Mouse (Mus musculus): ENCODE results near the gene Mogat1.
"Not testable (repeated sequence)": the region's sequence is repeated elsewhere in the genome, so short reads cannot be mapped to it uniquely, and the experiment has no call there.

Mogat1 gene

DNA sequence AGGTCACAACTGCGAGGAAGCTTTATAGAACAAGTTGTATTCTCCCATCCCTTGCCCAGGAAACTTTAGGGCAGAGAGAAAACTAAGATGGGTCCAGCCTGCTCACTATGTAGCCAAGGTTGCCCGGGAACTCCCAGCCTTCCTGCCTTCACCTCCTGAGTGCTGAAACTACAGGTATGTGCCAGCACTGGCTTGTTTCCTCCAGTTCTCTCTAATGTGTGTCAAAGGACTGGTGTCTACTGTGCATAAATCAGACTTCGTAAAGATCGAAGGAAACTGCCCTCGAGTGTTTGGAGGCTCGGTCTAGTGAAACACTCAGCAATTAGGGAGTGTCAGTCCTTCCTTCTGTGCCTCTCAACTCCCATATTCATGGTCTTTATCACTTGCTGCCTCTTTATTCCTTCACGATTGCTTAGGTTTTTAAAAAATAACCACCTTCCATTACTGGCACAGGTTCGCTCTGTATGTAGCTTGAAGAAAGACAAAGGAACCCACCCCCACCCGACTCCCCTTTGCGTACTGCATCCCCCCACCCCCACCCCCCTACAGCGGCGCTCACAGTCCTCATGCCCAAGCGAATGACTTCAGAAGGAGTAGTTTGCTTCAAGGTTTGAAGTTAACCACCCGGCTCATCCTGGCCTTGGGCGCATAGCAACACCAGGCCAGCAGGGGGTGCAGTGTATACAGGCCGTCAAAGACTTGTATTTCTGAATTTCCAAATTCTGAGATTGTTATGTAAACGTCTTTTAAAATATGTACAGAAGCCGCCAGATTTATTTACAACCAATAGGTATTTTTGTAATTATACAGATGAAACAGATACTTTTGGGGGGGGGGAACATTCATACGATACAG is 25.7 kb downstream of the Mogat1 start:
- peak; percentile 52 to 81 for DNase-seq (ENCODE audit: low spot score in 2 of 2)

GRCm38 (mm10) chr1:78537494-78538010 is 26.8 kb downstream of the Mogat1 start:
- peak in 1 of 2 experiments; percentile 21 for DNase-seq (ENCODE audit: low spot score in 2 of 2)

DNA sequence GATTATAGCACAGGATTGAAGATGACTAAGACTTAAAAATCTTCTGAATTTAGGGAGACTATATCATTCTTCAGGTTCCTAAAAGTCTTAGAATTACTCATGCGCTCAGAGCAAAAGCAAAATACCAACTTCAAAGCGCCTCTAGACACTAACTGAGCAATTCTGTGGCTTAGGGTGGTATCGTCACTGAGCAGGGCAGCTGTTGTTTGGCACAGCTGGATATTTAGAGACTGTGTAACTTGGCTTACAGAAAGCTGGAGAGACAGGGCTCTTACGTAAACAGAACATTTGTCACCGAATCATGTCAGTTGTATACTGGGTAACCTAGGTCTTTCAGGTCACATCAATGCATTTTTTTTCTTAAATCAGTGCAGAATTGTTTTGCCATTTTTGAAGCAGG is 27.6 kb downstream of the Mogat1 start:
- no peak for DNase-seq (ENCODE audit: low spot score in 2 of 2)

DNA sequence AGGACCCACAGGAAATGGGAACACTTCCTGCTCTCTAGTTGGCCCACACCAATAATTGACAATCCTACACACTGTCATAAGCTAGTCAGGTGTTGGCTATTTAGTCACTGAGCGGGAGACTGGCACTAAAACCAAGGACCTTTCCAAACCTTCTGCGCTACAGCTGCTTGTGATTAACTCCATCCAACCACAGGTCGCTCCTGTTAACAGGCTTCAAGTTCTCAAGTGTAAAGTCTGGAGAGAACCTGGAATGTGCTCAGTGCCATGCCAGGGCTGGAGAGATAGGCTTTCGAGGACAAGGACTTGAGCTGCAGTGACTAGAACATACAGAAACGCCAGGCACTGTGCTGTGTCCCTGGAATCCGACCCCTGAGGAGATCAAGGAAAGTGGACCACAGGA is 28.4 kb downstream of the Mogat1 start:
- no peak for DNase-seq (ENCODE audit: low spot score in 2 of 2)

- not testable (repeated sequence) for DNase-seq (ENCODE audit: low spot score in 2 of 2)
Measured at GRCm38 (mm10) chr1:78543631-78544030, 32.8 kb downstream of the Mogat1 start.

- no peak for DNase-seq (ENCODE audit: low spot score in 2 of 2)
Measured at GRCm38 (mm10) chr1:78546258-78546657, 35.5 kb downstream of the Mogat1 start.

- DNase-seq (ENCODE audit: low spot score in 2 of 2), result no peak
Measured at GRCm38 (mm10) chr1:78548961-78549360, 38.2 kb downstream of the Mogat1 start.

- no peak for DNase-seq (ENCODE audit: low spot score in 2 of 2)
Measured at GRCm38 (mm10) chr1:78554012-78554666, 43.3 kb downstream of the Mogat1 start.

DNA sequence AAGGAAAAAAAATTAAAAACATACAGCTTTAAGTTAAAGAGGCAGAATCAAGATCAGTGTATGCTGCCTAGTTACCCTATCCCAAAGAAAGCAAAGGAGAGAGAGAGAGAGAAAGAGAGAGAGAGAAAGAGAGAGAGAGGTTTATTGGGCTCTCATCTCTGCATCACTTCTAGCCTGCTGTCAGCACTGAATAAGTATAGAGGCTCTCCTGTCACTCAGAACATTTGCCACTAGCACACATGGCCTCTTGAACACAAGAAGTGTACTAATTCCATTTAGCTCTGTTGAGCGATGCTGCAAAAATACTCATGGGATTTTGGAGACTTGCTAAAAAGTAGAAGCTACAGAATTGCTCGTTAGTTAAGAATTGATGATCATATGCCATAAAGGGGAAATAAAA is 56.2 kb downstream of the Mogat1 start:
- DNase-seq (ENCODE audit: low spot score in 2 of 2), result no peak

- DNase-seq (ENCODE audit: low spot score in 2 of 2), result no peak
Measured at GRCm38 (mm10) chr1:78567421-78567820, 56.6 kb downstream of the Mogat1 start.

DNA sequence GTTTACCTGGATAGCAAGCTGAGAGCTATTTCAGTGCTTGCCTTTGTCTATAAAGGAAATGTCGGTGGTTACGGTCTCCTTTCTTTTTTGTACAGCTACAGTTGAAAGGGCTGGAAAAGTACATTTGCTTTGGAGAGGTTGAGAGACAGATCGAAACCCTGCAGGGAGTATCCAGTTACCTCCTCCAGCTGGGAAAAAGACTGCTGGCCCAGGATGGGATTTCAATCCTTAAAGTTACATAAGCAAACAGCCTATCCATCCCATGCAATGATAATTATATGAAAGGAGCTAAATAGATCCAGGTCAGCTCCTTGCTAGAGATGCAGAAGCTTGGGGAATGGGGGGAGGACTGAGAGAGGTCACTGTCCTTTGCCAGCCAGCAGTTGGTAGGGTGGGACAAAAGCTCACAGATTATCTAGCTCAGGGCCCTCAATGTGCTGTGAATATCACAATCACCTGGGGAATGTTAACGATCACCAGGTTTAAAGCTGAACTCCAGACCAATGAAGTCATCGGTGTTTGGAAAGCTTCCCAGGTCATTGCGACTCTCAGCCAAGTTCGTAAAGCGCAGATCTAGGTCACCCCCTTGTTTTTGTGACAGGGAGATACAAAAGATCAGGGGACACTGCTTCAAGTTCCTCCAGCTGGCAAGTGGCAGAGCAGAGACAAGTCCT is 57.2 kb downstream of the Mogat1 start:
- no peak for DNase-seq (ENCODE audit: low spot score in 2 of 2)

DNA sequence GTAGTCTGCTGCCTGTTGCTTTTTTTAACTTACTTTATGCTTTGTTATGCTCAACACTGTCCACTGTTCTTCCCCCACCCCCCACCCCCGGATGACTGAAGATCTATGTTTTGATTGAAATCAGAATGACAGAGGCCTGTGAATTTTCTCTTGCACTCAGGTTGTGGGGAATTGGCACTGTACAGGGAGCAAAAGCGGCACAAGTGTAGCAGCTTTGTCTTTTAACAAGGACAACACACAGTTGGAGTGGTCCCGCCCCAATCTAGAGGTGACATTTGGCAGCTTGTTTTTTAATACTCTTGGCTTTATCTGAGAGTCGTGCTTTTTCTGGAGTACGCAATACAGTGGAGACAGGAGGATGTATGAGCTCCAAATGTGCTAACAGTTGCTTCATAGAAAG is 58.8 kb downstream of the Mogat1 start:
- no peak for DNase-seq (ENCODE audit: low spot score in 2 of 2)

- DNase-seq (ENCODE audit: low spot score in 2 of 2), result no peak
Measured at GRCm38 (mm10) chr1:78585080-78585479, 74.3 kb downstream of the Mogat1 start.

DNA sequence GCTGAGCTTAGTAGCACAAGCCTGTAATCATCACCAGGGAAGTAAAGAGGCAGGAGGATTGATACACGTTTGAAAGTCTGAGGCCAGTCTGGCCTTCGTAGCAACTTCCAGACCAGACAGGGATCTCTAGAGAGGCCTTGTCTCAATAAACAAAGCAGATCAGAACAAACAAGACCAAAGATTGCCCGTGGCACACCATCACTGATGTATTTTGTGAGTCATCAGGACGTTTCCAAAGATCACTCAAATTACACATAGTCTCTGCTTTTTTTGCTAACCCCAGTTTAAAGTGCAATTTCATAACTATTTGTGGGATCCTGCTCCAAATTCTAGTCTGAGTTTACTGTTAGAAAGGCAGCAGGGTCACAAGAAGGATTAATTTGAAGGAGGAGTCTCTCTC is 76.2 kb downstream of the Mogat1 start:
- DNase-seq (ENCODE audit: low spot score in 2 of 2), result no peak
